Mouse (Mus musculus): ENCODE measurements at regions not wholly inside any gene's neighbourhood (a gene's known extent, or its start where the extent isn't known, plus 50 kb on each side); places are given as distances from the start of the nearest gene placed in this dataset.

GRCm38 (mm10) chr9:14053704-14054103, 221.2 kb upstream of the Sesn3 start:
- TF ChIP-seq CTCF (IDR thresholded peaks at IDR 0.05; ENCODE audit: low read depth): no peak
- no peak for TF ChIP-seq EP300 (IDR thresholded peaks at IDR 0.05; ENCODE audit: low read depth)

Measured in liver, embryonic 14.5 days (tissue).